In the genomic region with DNA sequence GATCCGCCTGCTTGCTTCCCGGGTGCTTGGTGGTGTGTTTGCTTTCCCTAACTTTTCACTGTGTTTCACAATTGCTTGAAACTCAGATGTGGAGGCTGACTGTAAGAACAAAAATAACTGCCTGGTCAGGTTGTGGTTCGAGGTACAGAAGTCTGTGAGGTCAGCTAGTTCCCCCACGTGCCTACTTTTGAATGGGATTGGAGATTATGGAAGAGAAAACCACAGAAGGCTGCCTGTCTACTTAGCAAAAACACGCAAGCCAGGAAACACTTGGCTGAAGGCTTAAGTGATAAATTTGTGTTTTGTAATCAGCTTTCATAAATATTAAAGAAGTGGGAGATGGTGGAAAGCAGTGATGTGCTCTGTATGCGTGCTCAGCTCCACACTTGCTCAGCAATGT, we compare ENCODE assay signal across 8 mouse cellular contexts.
A peak's percentile ranks its signal among the peaks of the same experiment; 100 is the strongest.
DNase-seq lines count a peak whose midpoint lies in the region; ATAC-seq and TF ChIP-seq lines count a peak whose summit lies in the region.

No protein-coding gene starts in this region.

- DNase-seq in kidney, postnatal 14 days, result peak; percentile 13
- no peak for DNase-seq in kidney, adult 9 months
- DNase-seq in embryonic facial prominence, embryonic 14.5 days (ENCODE audit: low spot score), result no peak
- DNase-seq in thymus, postnatal 25 days, result no peak
- no peak for DNase-seq in adrenal gland, adult (ENCODE audit: inconsistent age in 2 of 2, low spot score in 1 of 2)
- no peak for DNase-seq in cerebellum, postnatal 10 days

- 0 out of 2 replicates have a peak, but pooled peaks cover 4% of the 10 kb centered on the region for H3K36me3 ChIP-seq in embryonic facial prominence, embryonic 14.5 days (ENCODE audit: control insufficient read depth, insufficient read depth, low read length)
- peaks cover 27% of the 10 kb centered on the region; the same call in 1 of the 2 replicates for H3K36me3 ChIP-seq in intestine, postnatal 0 days (ENCODE audit: control insufficient read depth, insufficient read depth)
- peaks cover 16% of the 10 kb centered on the region for H3K36me3 ChIP-seq in neural tube, embryonic 12.5 days

- H3K9ac ChIP-seq in embryonic facial prominence, embryonic 14.5 days (ENCODE audit: low read depth, low read length), result peak overlapping the region; percentile 9; the same call in 1 of the 2 replicates
- H3K9ac ChIP-seq in intestine, postnatal 0 days (ENCODE audit: low read depth, low read length), result no peak overlapping the region
- H3K9ac ChIP-seq in neural tube, embryonic 12.5 days, result no peak overlapping the region

- ATAC-seq in embryonic facial prominence, embryonic 14.5 days (ENCODE audit: low read depth), result no peak
- ATAC-seq in intestine, postnatal 0 days, result no peak
- ATAC-seq in neural tube, embryonic 12.5 days (ENCODE audit: low FRiP score, low read depth), result no peak

- no peak overlapping the region for H3K4me3 ChIP-seq in embryonic facial prominence, embryonic 14.5 days (ENCODE audit: low read depth, low read length)
- no peak overlapping the region for H3K4me3 ChIP-seq in intestine, postnatal 0 days (ENCODE audit: low read depth, low read length)
- H3K4me3 ChIP-seq in neural tube, embryonic 12.5 days, result no peak overlapping the region

- no peaks in the 10 kb centered on the region for H3K9me3 ChIP-seq in embryonic facial prominence, embryonic 14.5 days (ENCODE audit: control insufficient read depth, low read length)
- H3K9me3 ChIP-seq in intestine, postnatal 0 days (ENCODE audit: control insufficient read depth), result no peaks in the 10 kb centered on the region
- no peaks in the 10 kb centered on the region for H3K9me3 ChIP-seq in neural tube, embryonic 12.5 days

- TF ChIP-seq CTCF in intestine, postnatal 0 days (IDR thresholded peaks at IDR 0.05; ENCODE audit: low read depth), result no peak

- peak overlapping the region; percentile 13 for H3K4me2 ChIP-seq in embryonic facial prominence, embryonic 14.5 days (ENCODE audit: low read depth, low read length)
- peak overlapping the region; percentile 48 for H3K4me2 ChIP-seq in intestine, postnatal 0 days (replicated peaks; ENCODE audit: low read depth)
- peak overlapping the region; percentile 43 for H3K4me2 ChIP-seq in neural tube, embryonic 12.5 days (replicated peaks)

- H3K27me3 ChIP-seq in embryonic facial prominence, embryonic 14.5 days (replicated peaks; ENCODE audit: control insufficient read depth, insufficient read depth, low read length), result no peaks in the 10 kb centered on the region
- H3K27me3 ChIP-seq in intestine, postnatal 0 days (replicated peaks; ENCODE audit: control insufficient read depth, insufficient read depth, low read length), result no peaks in the 10 kb centered on the region
- H3K27me3 ChIP-seq in neural tube, embryonic 12.5 days (replicated peaks), result no peaks in the 10 kb centered on the region

- H3K4me1 ChIP-seq in embryonic facial prominence, embryonic 14.5 days (ENCODE audit: control insufficient read depth, insufficient read depth, low read length), result peaks cover 36% of the 10 kb centered on the region
- H3K4me1 ChIP-seq in intestine, postnatal 0 days (replicated peaks; ENCODE audit: control insufficient read depth, insufficient read depth, low read length), result peaks cover 8% of the 10 kb centered on the region; the same call in 1 of the 2 replicates
- H3K4me1 ChIP-seq in neural tube, embryonic 12.5 days, result peaks cover 48% of the 10 kb centered on the region

- WGBS in embryonic facial prominence, embryonic 14.5 days, result 59% methylated on average over 6 of the region's 6 CpGs
- 52% methylated on average over 6 of the region's 6 CpGs for WGBS in intestine, postnatal 0 days
- WGBS in neural tube, embryonic 12.5 days, result 75% methylated on average over 6 of the region's 6 CpGs

- H3K27ac ChIP-seq in embryonic facial prominence, embryonic 14.5 days (replicated peaks; ENCODE audit: low read depth, low read length), result peak overlapping the region; percentile 67
- peak overlapping the region; percentile 50; the same call in 1 of the 2 replicates for H3K27ac ChIP-seq in intestine, postnatal 0 days (ENCODE audit: low read depth, low read length)
- H3K27ac ChIP-seq in neural tube, embryonic 12.5 days, result no peak overlapping the region
